Mouse (Mus musculus): ENCODE data around the gene Ak6. TPM values are rescaled to one million over a fixed set of nuclear protein-coding genes. Genes with fewer than 3 reads are reported as not detected.
A peak's percentile ranks its signal among the peaks of the same experiment; 100 is the strongest.

The Ak6 gene
- total and polyA plus RNA-seq, 3 experiments, result 179 to 476 (median 238) TPM

DNA sequence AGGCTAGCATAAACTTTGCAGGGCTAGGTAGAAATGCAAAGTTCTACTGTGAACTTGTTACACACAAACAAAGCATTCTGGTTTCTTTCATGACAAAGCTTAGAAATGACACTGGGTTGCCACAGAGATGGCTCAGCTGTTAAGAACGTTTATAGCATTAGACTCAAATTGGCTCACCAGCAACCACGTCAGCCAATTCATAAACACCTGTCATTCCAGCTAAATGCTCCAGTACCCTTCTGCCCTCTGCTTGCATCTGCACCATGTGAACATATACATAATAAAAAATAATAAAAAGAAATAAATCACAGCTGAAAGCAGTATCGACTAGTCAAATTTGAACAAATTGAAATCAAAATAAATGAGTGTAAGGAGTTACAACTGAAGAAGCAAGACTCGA lies 28.5 kb upstream of the Ak6 start:
- H3K4me3 ChIP-seq (replicated peaks in 1 of 3; ENCODE audit: low read depth in 2 of 3, low read length in 2 of 3, poor library complexity in 1 of 3), result no peak overlapping the region
- H3K36me3 ChIP-seq (replicated peaks in 1 of 2; ENCODE audit: control insufficient read depth in 1 of 2, insufficient read depth in 1 of 2, low read length in 1 of 2), result peaks cover 33 to 66% of the 10 kb centered on the region in 2 experiments
- H3K79me2 ChIP-seq (replicated peaks; ENCODE audit: control insufficient read depth, extremely low read depth, insufficient read depth, poor library complexity, severe bottlenecking), result no peaks in the 10 kb centered on the region
- H3K4me2 ChIP-seq (ENCODE audit: insufficient read depth, low read depth, poor library complexity, severe bottlenecking), result no peak overlapping the region
- TF ChIP-seq NELFE (IDR thresholded peaks at IDR 0.05; ENCODE audit: low read depth, low read length) (no peak), MYC (IDR thresholded peaks at IDR 0.05; ENCODE audit: low read depth, low read length) (no peak), ZMIZ1 (IDR thresholded peaks at IDR 0.05; ENCODE audit: low read depth, low read length) (no peak), RAD21 (IDR thresholded peaks at IDR 0.05; ENCODE audit: low read depth, low read length) (no peak), CHD2 (IDR thresholded peaks at IDR 0.05; ENCODE audit: low read length) (no peak), ELF1 (IDR thresholded peaks at IDR 0.05; ENCODE audit: low read depth, low read length) (no peak), CTCF (conservative IDR thresholded peaks at IDR 0.05 in 1 of 2, IDR thresholded peaks at IDR 0.05 in 1 of 2; ENCODE audit: low read depth in 2 of 2, low read length in 2 of 2) (no peak)
- in situ Hi-C loops (cut with MboI; ENCODE audit: low pct_ligation_motif_present, low pct_unique_long_range_greater_than_20kb, low sequenced_read_pairs) (no loop called here), dilution Hi-C loops (cut with MboI; ENCODE audit: extremely low pct_ligation_motif_present, extremely low pct_unique_long_range_greater_than_20kb, low sequenced_read_pairs) (no loop called here)
- DNase-seq (ENCODE audit: extremely low read depth), result no peak
- H3K27me3 ChIP-seq (replicated peaks), result no peaks in the 10 kb centered on the region
- no peaks in the 10 kb centered on the region for H3K4me1 ChIP-seq (ENCODE audit: control insufficient read depth in 1 of 2, insufficient read depth in 2 of 2)
- H3K9me3 ChIP-seq (replicated peaks; ENCODE audit: low read length), result no peaks in the 10 kb centered on the region
- H3K27ac ChIP-seq (ENCODE audit: insufficient read depth, low read depth), result no peak overlapping the region
- no peak overlapping the region for H3K9ac ChIP-seq (ENCODE audit: insufficient read depth, low read depth)

DNA sequence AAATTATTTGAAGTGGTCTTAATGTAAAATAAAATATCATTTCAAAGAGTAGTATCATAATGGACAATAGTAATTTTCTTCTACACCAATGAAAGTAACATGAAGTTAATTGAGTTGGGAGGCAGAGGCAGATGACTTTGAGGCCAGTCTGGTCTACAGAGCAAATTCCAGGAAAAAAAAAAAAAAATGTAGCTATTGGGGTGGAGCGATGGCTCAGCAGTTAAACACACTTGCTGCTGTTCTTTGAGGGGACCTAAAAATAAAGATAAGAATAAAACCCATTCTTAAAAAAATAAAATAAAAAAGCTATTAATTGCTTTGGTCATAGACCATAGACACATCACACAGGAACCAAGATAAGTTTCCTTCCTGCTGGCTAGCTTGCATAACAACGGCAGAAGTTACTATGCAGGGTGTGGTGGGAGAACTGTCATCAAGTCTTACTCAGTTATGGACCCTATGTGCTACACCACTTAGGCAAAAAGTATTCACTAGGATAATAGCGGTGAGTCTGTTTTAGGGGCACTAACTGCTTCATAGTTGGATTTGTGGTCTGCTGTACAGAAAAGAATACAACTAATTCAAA lies 16.6 kb upstream of the Ak6 start:
- no peak overlapping the region for H3K9ac ChIP-seq (ENCODE audit: insufficient read depth, low read depth)
- H3K4me3 ChIP-seq (replicated peaks in 1 of 3; ENCODE audit: low read depth in 2 of 3, low read length in 2 of 3, poor library complexity in 1 of 3), result no peak overlapping the region
- H3K27me3 ChIP-seq (replicated peaks), result no peaks in the 10 kb centered on the region
- TF ChIP-seq CHD1 (IDR thresholded peaks at IDR 0.05; ENCODE audit: low read depth, low read length) (no peak), POLR2AphosphoS2 (IDR thresholded peaks at IDR 0.05; ENCODE audit: low read depth, low read length) (no peak), TBP (conservative IDR thresholded peaks at IDR 0.05; ENCODE audit: low read depth, low read length) (no peak)
- no peak overlapping the region for H3K27ac ChIP-seq (ENCODE audit: insufficient read depth, low read depth)
- H3K4me2 ChIP-seq (ENCODE audit: insufficient read depth, low read depth, poor library complexity, severe bottlenecking), result no peak overlapping the region
- peaks cover 37 to 68% of the 10 kb centered on the region in 2 experiments for H3K36me3 ChIP-seq (replicated peaks in 1 of 2; ENCODE audit: control insufficient read depth in 1 of 2, insufficient read depth in 1 of 2, low read length in 1 of 2)
- in situ Hi-C loops (cut with MboI; ENCODE audit: low pct_ligation_motif_present, low pct_unique_long_range_greater_than_20kb, low sequenced_read_pairs), result no loop called here
- H3K9me3 ChIP-seq (replicated peaks; ENCODE audit: low read length), result no peaks in the 10 kb centered on the region
- DNase-seq (ENCODE audit: extremely low read depth), result no peak
- no peaks in the 10 kb centered on the region for H3K4me1 ChIP-seq (ENCODE audit: control insufficient read depth in 1 of 2, insufficient read depth in 2 of 2)
- dilution Hi-C loops (cut with MboI; ENCODE audit: extremely low pct_ligation_motif_present, extremely low pct_unique_long_range_greater_than_20kb, low sequenced_read_pairs), result no loop called here
- no peaks in the 10 kb centered on the region for H3K79me2 ChIP-seq (replicated peaks; ENCODE audit: control insufficient read depth, extremely low read depth, insufficient read depth, poor library complexity, severe bottlenecking)

DNA sequence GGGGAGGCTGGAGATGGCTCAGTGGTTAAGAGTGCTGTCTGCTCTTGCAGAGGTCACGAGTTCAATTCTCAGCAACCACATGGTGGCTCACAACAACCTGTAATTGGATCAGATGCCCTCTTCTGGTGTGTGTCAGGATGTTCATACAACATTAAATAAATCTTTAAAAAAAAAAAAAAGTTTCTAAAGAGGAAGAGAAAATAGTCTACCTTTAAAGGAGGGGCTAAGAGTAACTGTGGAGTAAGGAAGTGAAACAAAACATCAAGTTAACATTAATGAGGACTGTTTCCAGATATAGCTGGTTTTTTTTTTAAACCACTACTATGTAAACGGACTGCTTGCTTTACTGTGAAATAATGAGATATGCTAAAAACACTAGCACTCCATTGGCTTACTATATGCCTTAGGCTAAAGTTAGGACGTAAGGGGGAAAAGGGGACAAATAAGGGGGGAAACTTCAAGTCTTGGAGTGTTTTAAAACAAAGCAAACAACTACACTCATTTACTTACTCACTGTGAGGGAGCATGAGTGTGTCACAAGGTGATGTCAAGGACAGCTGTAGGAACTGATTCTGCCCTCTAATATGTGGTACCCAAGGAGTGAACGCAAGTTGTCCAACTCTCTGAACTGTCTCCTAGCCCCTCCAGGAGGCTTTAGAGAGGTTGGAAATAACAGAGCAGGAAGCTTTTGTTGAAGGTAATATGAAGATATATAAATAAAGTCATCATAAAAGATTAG lies 8.1 kb upstream of the Ak6 start:
- peak; percentile 56 for DNase-seq (ENCODE audit: extremely low read depth)
- Histone ChIP-seq H3K9ac (ENCODE audit: insufficient read depth, low read depth) (no peak overlapping the region), H3K4me2 (ENCODE audit: insufficient read depth, low read depth, poor library complexity, severe bottlenecking) (peak overlapping the region; percentile 67; the same call in 1 of the 2 replicates), H3K79me2 (replicated peaks; ENCODE audit: control insufficient read depth, extremely low read depth, insufficient read depth, poor library complexity, severe bottlenecking) (no peaks in the 10 kb centered on the region; the same call in none of the 2 replicates), H3K4me3 (replicated peaks in 1 of 3; ENCODE audit: low read depth in 2 of 3, low read length in 2 of 3, poor library complexity in 1 of 3) (no peak overlapping the region), H3K4me1 (ENCODE audit: control insufficient read depth in 1 of 2, insufficient read depth in 2 of 2) (peaks cover 4 to 34% of the 10 kb centered on the region in 2 experiments; a peak in 3 of 4 replicates), H3K9me3 (replicated peaks; ENCODE audit: low read length) (no peaks in the 10 kb centered on the region), H3K27ac (ENCODE audit: insufficient read depth, low read depth) (peak overlapping the region; percentile 84), H3K27me3 (replicated peaks) (no peaks in the 10 kb centered on the region), H3K36me3 (replicated peaks in 1 of 2; ENCODE audit: control insufficient read depth in 1 of 2, insufficient read depth in 1 of 2, low read length in 1 of 2) (peaks cover 40 to 66% of the 10 kb centered on the region in 2 experiments)
- dilution Hi-C loops (cut with MboI; ENCODE audit: extremely low pct_ligation_motif_present, extremely low pct_unique_long_range_greater_than_20kb, low sequenced_read_pairs) (no loop called here), in situ Hi-C loops (cut with MboI; ENCODE audit: low pct_ligation_motif_present, low pct_unique_long_range_greater_than_20kb, low sequenced_read_pairs) (no loop called here)
- TF ChIP-seq ZNF384 (IDR thresholded peaks at IDR 0.05; ENCODE audit: low read depth, low read length) (peak; percentile 95), CTCF (conservative IDR thresholded peaks at IDR 0.05 in 1 of 2, IDR thresholded peaks at IDR 0.05 in 1 of 2; ENCODE audit: low read depth in 2 of 2, low read length in 2 of 2) (peak in 1 of 2 experiments; percentile 46; a peak in 2 of 4 replicates), MAZ (IDR thresholded peaks at IDR 0.05; ENCODE audit: low read depth, low read length) (no peak), IRF4 (IDR thresholded peaks at IDR 0.05; ENCODE audit: low read depth, low read length) (peak; percentile 66), SIN3A (IDR thresholded peaks at IDR 0.05; ENCODE audit: low read length) (no peak), CHD2 (IDR thresholded peaks at IDR 0.05; ENCODE audit: low read length) (no peak), MYC (IDR thresholded peaks at IDR 0.05; ENCODE audit: low read depth, low read length) (peak; percentile 23; the same call in 1 of the 2 replicates), E2F4 (IDR thresholded peaks at IDR 0.05; ENCODE audit: insufficient replicate concordance, low read depth, low read length) (no peak), GABPA (IDR thresholded peaks at IDR 0.05; ENCODE audit: insufficient replicate concordance, low read depth, low read length) (no peak), ETS1 (conservative IDR thresholded peaks at IDR 0.05; ENCODE audit: low read depth, low read length) (0 out of 2 replicates have a peak, but pooled peaks have one; percentile 7), MAX (IDR thresholded peaks at IDR 0.05; ENCODE audit: low read length) (no peak), UBTF (IDR thresholded peaks at IDR 0.05; ENCODE audit: low read depth, low read length) (no peak), EP300 (IDR thresholded peaks at IDR 0.05; ENCODE audit: low read length) (peak; percentile 81), ZMIZ1 (IDR thresholded peaks at IDR 0.05; ENCODE audit: low read depth, low read length) (no peak), MEF2A (IDR thresholded peaks at IDR 0.05; ENCODE audit: borderline replicate concordance, low read depth, low read length) (peak; percentile 71; the same call in 1 of the 2 replicates)
